ENCODE assay signal across 14 mouse cellular contexts in the genomic region with DNA sequence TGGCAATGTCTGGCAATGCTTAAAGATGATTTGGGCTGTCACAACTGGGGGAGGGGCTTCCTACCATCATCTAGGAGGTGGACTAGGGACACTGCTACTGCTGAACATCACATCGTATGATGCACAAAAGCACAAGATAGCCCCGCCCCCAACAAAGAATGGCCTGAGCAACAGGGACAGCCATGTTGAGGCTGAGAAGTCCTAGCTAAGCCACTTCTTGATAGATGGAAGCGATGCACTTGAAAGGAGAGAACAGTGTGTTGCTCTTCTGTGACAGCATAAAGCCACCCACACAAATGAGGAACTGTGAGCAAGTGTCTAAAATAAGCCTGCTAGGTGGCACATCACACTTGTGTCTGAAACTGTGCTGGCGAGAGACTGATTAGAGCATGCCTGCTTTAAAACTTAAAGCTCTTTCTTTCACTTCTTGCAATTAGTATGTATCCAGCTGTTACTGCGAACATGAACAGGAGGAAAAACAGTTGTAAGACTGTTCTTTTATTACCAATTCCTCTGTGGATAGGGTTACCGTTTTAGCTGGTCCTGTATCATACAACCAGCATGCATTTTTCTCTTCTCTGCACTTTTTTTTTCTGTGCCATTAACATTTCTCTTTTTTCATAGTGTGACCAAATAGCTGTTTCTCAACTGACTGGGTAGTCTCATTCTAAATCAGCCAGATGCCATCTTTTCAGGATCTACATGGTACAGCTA.
A peak's percentile ranks its signal among the peaks of the same experiment; 100 is the strongest.
DNase-seq lines count a peak whose midpoint lies in the region; ATAC-seq lines count a peak whose summit lies in the region.
"Had no signal": no experiment of that assay in that cellular context is flagged by ENCODE, and none has a peak within 500 bp of the region (broad histone marks: within the 10 kb centered on the region; RNA-seq: fewer than 3 reads in every experiment).

No protein-coding gene starts in this region.

- H3K4me1 ChIP-seq in limb, embryonic 11.5 days (ENCODE audit: control insufficient read depth, insufficient read depth, low read length): no peaks in the 10 kb centered on the region
- no peaks in the 10 kb centered on the region; the same call in 1 of the 2 replicates for H3K4me1 ChIP-seq in limb, embryonic 10.5 days
- peaks cover 8% of the 10 kb centered on the region; the same call in 1 of the 2 replicates for H3K4me1 ChIP-seq in forebrain, embryonic 13.5 days
- H3K4me1 ChIP-seq in intestine, embryonic 15.5 days (replicated peaks): no peaks in the 10 kb centered on the region
- H3K4me1 ChIP-seq: embryonic facial prominence, embryonic 12.5 days; kidney, embryonic 15.5 days had no signal

- DNase-seq in limb, embryonic 11.5 days (ENCODE audit: low spot score): no peak
- no peak for DNase-seq in limb, embryonic 10.5 days (ENCODE audit: low spot score)
- DNase-seq in left cerebral cortex, adult 18-20 months (ENCODE audit: low spot score in 2 of 2): peak; percentile 6 to 20
- DNase-seq in right cerebral cortex, postnatal 36 days (ENCODE audit: low spot score in 2 of 2): peak; percentile 16 to 62
- no peak for DNase-seq in adipocyte (ENCODE audit: low spot score)
- DNase-seq: gastrocnemius, postnatal 10 days; liver; thymus, postnatal 25 days had no signal

- ATAC-seq in limb, embryonic 11.5 days (ENCODE audit: insufficient number of reproducible peaks, low FRiP score, low TSS enrichment, low read depth): peak; percentile 21; the same call in 1 of the 2 replicates
- ATAC-seq in forebrain, embryonic 13.5 days: peak; percentile 81
- no peak for ATAC-seq in inflammation-experienced regulatory T-cells, adult 6 months
- ATAC-seq in intestine, embryonic 15.5 days: no peak

- no peak overlapping the region for H3K9ac ChIP-seq in limb, embryonic 11.5 days (ENCODE audit: low read length)
- no peak overlapping the region for H3K9ac ChIP-seq in forebrain, embryonic 13.5 days
- no peak overlapping the region for H3K9ac ChIP-seq in intestine, embryonic 15.5 days
- H3K9ac ChIP-seq: embryonic facial prominence, embryonic 12.5 days; kidney, embryonic 15.5 days had no signal

- H3K4me2 ChIP-seq in limb, embryonic 11.5 days (ENCODE audit: low read depth, severe bottlenecking): no peak overlapping the region
- H3K4me2 ChIP-seq in forebrain, embryonic 13.5 days: no peak overlapping the region
- H3K4me2 ChIP-seq in intestine, embryonic 15.5 days (replicated peaks): no peak overlapping the region
- H3K4me2 ChIP-seq: embryonic facial prominence, embryonic 12.5 days; kidney, embryonic 15.5 days had no signal

- 67% methylated on average over 6 of the region's 6 CpGs for WGBS in limb, embryonic 11.5 days
- 81% methylated on average over 6 of the region's 6 CpGs for WGBS in limb, embryonic 10.5 days
- WGBS in forebrain, embryonic 13.5 days: 50% methylated on average over 6 of the region's 6 CpGs
- WGBS in intestine, embryonic 15.5 days: 80% methylated on average over 6 of the region's 6 CpGs

- H3K4me3 ChIP-seq in limb, embryonic 11.5 days (ENCODE audit: low read depth, low read length): no peak overlapping the region
- H3K4me3 ChIP-seq in limb, embryonic 10.5 days: no peak overlapping the region
- H3K4me3 ChIP-seq in forebrain, embryonic 13.5 days: no peak overlapping the region
- no peak overlapping the region for H3K4me3 ChIP-seq in intestine, embryonic 15.5 days (replicated peaks)
- H3K4me3 ChIP-seq: embryonic facial prominence, embryonic 12.5 days; kidney, embryonic 15.5 days; myocyte had no signal

- H3K36me3 ChIP-seq in limb, embryonic 11.5 days (ENCODE audit: control insufficient read depth, insufficient read depth, low read length): no peaks in the 10 kb centered on the region
- H3K36me3 ChIP-seq in limb, embryonic 10.5 days: no peaks in the 10 kb centered on the region
- peaks cover 2% of the 10 kb centered on the region; the same call in 1 of the 2 replicates for H3K36me3 ChIP-seq in forebrain, embryonic 13.5 days (ENCODE audit: poor library complexity, severe bottlenecking)
- no peaks in the 10 kb centered on the region for H3K36me3 ChIP-seq in intestine, embryonic 15.5 days
- H3K36me3 ChIP-seq: embryonic facial prominence, embryonic 12.5 days; kidney, embryonic 15.5 days had no signal

- H3K27ac ChIP-seq in limb, embryonic 11.5 days (replicated peaks; ENCODE audit: low read depth, low read length): no peak overlapping the region
- H3K27ac ChIP-seq in limb, embryonic 10.5 days: no peak overlapping the region
- H3K27ac ChIP-seq in forebrain, embryonic 13.5 days: no peak overlapping the region; the same call in 1 of the 2 replicates
- no peak overlapping the region for H3K27ac ChIP-seq in intestine, embryonic 15.5 days
- H3K27ac ChIP-seq: embryonic facial prominence, embryonic 12.5 days; kidney, embryonic 15.5 days had no signal

- no peaks in the 10 kb centered on the region for H3K9me3 ChIP-seq in limb, embryonic 11.5 days (ENCODE audit: control insufficient read depth, low read length)
- no peaks in the 10 kb centered on the region for H3K9me3 ChIP-seq in limb, embryonic 10.5 days (replicated peaks)
- H3K9me3 ChIP-seq in forebrain, embryonic 13.5 days (replicated peaks): no peaks in the 10 kb centered on the region
- no peaks in the 10 kb centered on the region for H3K9me3 ChIP-seq in intestine, embryonic 15.5 days
- H3K9me3 ChIP-seq: embryonic facial prominence, embryonic 12.5 days; kidney, embryonic 15.5 days had no signal

- peaks cover 3% of the 10 kb centered on the region; the same call in 1 of the 2 replicates for H3K27me3 ChIP-seq in limb, embryonic 11.5 days (ENCODE audit: control insufficient read depth, insufficient read depth, low read length)
- H3K27me3 ChIP-seq in limb, embryonic 10.5 days (ENCODE audit: low read depth, poor library complexity, severe bottlenecking): peaks cover 97% of the 10 kb centered on the region
- H3K27me3 ChIP-seq in forebrain, embryonic 13.5 days: peaks cover 16% of the 10 kb centered on the region; the same call in 1 of the 2 replicates
- no peaks in the 10 kb centered on the region for H3K27me3 ChIP-seq in intestine, embryonic 15.5 days (replicated peaks)

Comparison
In these comparisons a context has a peak if more than half of its experiments do, and no peak if none do; other contexts are left out.
1. ATAC-seq: peak in limb, embryonic 11.5 days (single experiment) and forebrain, embryonic 13.5 days (single experiment); none in inflammation-experienced regulatory T-cells, adult 6 months (single experiment) and intestine, embryonic 15.5 days (single experiment).
2. DNase-seq: peak in left cerebral cortex, adult 18-20 months (2 of 2) and right cerebral cortex, postnatal 36 days (2 of 2); none in limb, embryonic 11.5 days (single experiment), limb, embryonic 10.5 days (single experiment) and adipocyte (single experiment).